Mouse (Mus musculus): ENCODE data around the gene Hnrnpa3.
A peak's percentile ranks its signal among the peaks of the same experiment; 100 is the strongest.

Gene Hnrnpa3

DNA sequence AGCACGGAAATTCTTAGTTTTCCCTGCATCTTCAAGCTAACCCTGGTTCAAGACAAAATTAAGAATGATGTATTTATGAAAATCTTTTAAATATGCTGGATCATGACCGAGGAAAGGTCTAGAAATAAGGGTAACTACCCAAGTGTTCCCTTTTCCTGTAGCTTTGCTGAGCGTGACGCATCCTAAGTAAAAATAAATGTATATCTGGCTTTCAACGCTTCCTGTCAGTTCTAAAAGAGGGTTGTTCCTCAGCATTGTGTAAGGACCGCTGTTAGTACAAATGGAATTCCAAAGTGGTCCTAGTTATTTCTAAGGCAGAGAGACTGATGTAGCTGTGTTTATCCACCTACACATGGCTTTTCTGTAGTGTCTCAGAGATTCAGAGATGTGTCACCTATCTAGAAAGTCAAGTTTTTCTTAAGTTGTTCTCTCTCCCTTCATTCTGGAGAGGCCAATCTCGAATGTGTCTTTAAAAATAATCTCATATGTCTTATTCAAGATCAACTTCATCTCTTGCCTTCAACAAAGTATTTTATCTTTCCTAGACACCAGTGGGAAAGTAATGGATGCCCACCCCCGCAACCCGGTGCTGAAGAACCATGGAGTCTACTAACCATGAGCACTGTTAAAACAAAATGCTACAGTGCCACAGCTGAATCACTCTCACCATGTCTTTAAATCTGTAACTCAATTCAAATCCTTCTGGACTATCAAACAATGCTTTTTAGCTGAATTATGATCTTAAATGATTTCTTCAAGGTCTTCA is 42.9 kb downstream of the Hnrnpa3 start:
- DNase-seq (ENCODE audit: extremely low read depth, low read depth) = no peak

DNA sequence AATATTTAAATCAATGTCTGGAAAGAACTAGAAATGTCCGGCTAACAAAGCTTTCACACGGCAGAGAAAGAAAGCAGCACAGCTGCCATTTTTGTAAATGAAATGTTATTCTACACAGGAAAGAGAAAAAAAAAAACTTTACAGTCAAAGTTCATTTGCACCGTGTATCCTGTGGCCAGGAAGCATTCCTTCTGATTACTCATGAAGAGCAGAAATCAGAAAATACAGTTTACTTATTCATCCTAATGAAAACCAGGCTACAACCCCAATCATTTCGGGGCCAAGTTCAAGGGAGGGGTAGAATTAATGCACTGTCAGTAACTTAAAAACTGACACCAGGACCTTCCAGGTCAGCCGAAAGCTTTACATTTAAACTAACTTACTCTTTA is 43.5 kb downstream of the Hnrnpa3 start:
- DNase-seq (ENCODE audit: extremely low read depth, low read depth) = no peak

DNA sequence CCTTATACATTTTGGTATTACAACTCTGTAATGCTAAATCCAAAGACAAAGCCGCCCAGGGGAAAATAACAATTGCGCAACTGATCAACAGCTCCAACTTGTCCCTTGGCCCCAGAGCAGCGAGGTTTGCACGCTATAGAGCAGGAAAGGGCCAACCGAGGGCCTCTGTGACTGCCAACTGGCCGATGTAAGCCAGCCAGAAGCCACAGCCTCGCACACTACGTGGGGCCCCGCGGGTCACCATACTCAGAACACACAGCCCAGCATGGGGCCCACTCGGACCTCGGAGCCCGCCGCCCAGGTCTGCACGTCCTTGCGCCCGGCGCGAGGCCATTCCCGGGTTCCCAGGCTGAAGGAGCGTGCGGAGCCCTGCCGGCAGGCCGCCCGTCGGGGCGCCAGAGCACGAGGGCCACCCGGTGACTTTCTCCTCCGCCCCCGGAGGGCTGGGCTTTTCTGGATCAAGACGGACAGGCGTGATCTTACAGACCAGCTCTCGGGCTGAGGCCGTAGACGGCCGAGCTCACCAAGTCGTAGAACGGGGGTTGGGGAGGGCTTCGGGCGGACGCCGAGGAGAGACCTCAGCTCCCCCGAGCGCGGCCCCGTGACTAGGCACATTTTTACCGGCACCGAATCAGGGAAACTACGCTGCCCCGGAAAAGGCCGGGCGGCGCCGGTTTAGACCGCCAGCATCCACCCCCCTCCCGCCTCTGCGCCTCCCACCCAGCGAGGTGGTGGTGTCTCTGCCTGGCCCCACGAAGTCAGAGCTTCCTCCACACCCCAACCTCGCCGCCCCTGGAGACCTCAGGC is 44.5 kb downstream of the Hnrnpa3 start:
- DNase-seq (ENCODE audit: extremely low read depth, low read depth) = peak; percentile 80

DNA sequence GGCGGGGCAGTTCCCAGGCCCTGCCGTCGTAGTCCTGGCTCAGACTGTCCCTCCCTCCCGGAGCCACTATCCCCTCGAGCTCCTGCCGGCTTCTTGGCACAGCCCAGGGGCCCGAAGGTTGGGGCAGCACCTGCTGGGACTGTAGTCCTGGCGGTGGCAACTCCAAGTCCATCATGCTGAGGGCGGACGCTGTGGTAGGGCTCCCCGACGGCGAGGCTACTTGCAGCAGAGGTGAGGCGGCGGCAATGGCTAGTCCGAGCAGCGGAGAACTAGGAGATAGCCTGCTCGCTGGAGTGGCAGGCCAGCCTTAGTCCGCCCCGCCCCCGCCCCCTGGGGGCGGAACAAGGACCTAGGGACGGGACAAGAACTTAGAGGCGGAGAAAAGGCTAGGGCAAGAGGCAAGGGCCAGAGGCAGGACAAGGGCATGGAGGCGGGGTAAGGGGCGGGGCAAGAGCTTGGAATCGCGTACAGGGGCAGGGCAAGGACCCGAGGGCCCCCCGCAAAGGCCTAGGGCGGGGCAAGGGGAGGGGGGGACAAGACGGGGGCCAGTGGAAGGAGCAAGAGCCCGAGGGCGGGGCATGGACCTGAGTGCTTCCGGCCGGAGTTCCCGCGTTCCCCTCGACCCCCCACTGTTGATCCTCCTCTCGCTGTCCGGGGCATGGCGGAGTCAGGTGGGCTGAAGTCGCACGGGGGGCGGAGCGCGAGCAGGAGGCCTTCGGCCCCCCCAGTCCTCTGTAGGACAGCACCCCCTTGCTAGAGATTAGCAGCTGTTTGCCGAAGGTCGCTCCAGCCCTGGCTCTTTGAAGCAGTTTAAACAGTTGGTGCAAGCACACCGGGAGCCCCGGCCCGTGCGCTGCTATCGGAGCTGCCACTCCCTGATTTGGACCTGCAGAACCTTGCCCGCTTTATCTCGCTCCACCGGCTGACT is 45.4 kb downstream of the Hnrnpa3 start, which contains the start of gene Nfe2l2:
Gene Nfe2l2, minus strand, starts transcription at position 408 of the 928 bp plus-strand sequence.
- DNase-seq (ENCODE audit: extremely low read depth, low read depth) = peak; percentile 96

DNA sequence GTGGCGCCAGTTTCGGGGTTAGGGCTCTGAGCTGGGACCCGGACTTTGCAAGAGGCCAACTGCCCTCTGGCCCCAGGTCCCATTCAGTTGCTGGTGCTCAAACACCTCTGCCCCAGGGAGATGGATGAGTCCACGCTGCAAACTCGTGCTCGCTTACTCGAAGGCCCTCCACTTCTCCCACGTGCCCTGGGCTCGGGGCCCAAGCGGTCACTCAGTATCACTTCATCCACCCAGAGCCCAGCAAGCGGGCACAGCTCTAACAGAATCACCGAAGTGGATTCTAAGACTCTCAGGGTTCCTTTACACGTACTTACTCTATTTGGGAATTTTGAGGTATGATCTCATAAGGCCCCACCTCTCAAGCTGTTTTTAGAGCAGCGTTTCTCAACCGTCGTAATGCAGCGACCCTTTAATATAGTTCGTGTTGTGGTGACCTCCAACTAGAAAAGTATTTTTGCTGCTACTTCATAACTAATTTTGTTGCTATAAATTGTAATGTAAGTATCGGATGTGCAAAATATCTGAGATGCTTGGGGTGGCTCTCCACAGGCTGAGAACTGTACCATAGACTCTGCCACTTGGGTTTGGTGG is 46.2 kb downstream of the Hnrnpa3 start:
- DNase-seq (ENCODE audit: extremely low read depth, low read depth) = no peak

DNA sequence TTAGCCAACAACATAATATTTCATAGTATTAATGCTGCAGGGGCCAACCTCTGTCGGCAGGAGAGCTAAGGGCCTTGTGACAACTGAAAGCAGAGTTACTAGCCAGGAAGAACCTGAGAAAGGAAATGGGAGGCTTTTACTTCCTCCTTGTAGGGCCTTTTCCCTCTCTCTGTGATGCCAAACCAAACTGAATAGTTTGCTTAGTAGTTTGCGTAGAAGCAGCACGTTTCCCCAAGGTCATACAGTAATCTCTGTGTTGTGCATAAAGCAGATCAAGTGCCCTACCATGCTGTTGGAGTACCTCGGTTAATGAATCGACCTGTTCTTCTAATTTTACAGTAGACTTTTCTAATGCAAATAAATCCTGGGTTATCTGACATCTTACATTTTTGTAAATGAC is 47.4 kb downstream of the Hnrnpa3 start:
- no peak for DNase-seq (ENCODE audit: extremely low read depth, low read depth)

DNA sequence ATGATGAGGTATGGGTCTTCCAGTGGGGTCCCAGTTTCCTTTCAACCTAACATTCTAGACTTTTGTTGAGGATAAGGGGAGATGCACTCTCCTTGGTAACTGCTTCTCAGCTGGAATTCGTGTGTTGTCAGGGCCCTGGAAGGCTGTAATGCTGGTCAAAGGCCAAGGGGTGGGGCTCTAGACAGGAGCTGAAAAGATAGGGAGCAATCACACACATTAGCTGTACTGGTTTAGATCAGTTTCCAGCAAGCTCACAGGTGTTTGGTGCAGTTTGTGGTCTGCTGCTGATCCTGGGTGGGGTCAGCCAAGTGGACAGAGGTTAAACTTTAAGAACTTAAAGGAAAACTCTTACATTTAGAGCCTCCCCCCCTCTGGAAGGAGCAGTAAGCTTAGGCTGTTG is 48.4 kb downstream of the Hnrnpa3 start:
- DNase-seq (ENCODE audit: extremely low read depth, low read depth) = no peak

DNA sequence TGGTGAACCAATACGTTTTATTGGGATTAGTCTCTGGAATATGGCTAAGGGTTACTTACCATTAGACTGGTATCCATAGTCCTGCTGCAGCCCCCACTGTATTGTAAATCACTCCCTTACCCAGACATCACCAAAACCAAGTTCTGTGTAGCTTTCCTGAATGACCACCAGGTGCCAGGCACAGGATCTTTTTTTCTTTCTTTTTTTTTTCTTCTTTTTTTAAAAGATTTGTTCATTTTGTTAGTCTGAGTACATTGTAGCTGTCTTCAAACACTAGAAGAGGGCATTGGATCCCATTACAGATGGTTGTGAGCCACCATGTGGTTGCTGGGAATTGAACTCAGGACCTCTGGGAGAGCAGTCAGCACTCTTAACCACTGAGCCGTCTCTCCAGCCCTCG is 54.0 kb downstream of the Hnrnpa3 start:
- no peak for DNase-seq (ENCODE audit: extremely low read depth, low read depth)

DNA sequence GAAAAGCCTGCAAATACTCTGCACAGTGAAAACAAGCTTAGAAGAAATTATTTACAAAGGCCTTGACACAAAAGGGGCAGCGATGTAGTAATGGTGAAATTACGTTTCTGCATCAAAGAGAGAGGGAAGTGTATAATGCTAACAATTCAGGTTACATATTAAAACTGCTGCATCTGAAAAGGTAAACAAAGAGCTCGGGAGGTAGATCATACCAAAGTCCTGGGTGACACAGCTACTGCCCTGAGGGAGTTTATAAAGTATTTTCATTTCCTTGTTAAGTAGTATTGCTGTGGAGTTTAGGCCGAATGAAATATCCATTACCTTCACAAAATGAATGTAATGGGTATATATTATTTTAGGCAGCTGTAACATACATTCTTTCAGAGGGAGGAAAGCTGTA is 55.7 kb downstream of the Hnrnpa3 start:
- no peak for DNase-seq (ENCODE audit: extremely low read depth, low read depth)

DNA sequence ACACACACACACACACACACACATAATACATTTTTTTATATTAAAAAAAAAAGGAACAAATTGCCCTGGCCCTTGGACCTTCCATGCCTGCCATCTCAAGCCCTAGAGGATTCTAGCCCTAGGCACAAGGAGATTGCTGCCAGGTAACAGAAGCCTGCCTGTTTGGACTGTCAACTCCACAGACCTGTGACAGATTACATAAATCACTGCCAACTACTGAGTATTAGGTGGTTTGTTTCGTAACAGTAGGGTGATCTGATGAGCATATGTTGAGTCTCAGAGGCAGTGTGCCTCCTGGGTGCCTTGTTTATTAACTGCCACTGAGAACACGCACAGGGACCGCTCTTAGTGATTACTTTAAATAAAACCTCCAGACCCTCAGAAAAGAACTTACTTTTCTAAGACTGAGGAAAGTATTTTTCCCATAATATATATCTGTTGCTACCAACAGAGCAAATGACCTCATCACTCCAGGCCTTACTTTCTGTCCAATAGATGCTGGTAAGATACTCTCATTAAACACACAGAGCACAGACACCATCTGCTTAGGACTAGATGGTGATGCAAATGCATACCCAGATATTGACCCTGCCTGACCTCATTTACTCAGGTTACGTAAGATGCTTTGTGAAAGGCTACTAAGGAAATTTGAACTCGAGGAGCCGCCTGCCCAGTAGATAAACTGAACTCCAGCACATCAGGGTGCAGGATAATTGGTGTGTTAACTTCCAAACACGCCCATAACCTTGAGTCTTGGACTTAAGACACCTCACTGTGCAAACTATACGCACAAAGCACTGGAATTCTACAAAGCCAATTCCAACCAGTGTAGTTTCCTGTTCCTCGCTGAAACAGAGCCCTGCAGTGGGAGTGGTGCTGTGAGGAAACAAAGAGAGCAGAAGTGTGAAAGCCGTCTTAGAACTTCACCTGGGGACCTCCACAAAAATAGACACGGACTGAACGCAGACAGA is 57.3 kb downstream of the Hnrnpa3 start:
- no peak for DNase-seq (ENCODE audit: extremely low read depth, low read depth)

All from MEL-GATA-1-ER (cell line).